Mouse (Mus musculus) midbrain, embryonic 12.5 days (tissue): ENCODE measurements at regions not wholly inside any gene's neighbourhood (a gene's known extent, or its start where the extent isn't known, plus 50 kb on each side); places are given as distances from the start of the nearest gene placed in this dataset.

Source experiments
- ATAC-seq: fragments of 200-750 bp; cut with Nextera tagmentation; 2 replicates; pipeline ENCODE4 v1.8.0; 2017; ENCODE audit warnings: low read depth, moderate TSS enrichment, moderate library complexity; ENCODE audit not compliant: low FRiP score
- H3K27ac ChIP-seq: fragments of 300-500 bp; sonication (generic); replicated peaks from 2 replicates; pipeline ENCODE4 v1.5.1; 2016; ENCODE audit warnings: mild to moderate bottlenecking
- H3K27me3 ChIP-seq: fragments of 300-500 bp; sonication (generic); 2 replicates; pipeline ENCODE4 v1.6.1; 2016; ENCODE audit warnings: mild to moderate bottlenecking
- H3K36me3 ChIP-seq: fragments of 300-500 bp; sonication (generic); 2 replicates; pipeline ENCODE4 v1.6.1; 2016
- H3K4me1 ChIP-seq: fragments of 300-500 bp; sonication (generic); 2 replicates; pipeline ENCODE4 v1.6.1; 2016
- H3K4me2 ChIP-seq: fragments of 300-500 bp; sonication (generic); replicated peaks from 2 replicates; pipeline ENCODE4 v1.6.1; 2016; ENCODE audit warnings: mild to moderate bottlenecking, moderate library complexity
- H3K4me3 ChIP-seq: fragments of 300-500 bp; sonication (generic); 2 replicates; pipeline ENCODE4 v1.5.1; 2016; ENCODE audit warnings: mild to moderate bottlenecking
- H3K9ac ChIP-seq: fragments of 300-500 bp; sonication (generic); replicated peaks from 2 replicates; pipeline ENCODE4 v1.6.1; 2016; ENCODE audit warnings: mild to moderate bottlenecking, moderate library complexity
- H3K9me3 ChIP-seq: fragments of 300-500 bp; sonication (generic); 2 replicates; pipeline ENCODE4 v1.6.1; 2016; ENCODE audit warnings: mild to moderate bottlenecking
- WGBS: fragments of 180-500 bp; shearing (Covaris S2); methylation state at CpG from one replicate; pipeline ENCODE4 v1.1.7; 2016; 5-methylcytosine and 5-hydroxymethylcytosine counted together

GRCm38 (mm10) chr6:14018928-14019327 is 147.6 kb upstream of the 2610001J05Rik start:
- no peak overlapping the region for H3K27ac ChIP-seq
- ATAC-seq, result peak; percentile 95
- no peaks in the 10 kb centered on the region for H3K27me3 ChIP-seq
- no peaks in the 10 kb centered on the region for H3K36me3 ChIP-seq
- 0 out of 2 replicates have a peak, but pooled peaks cover 3% of the 10 kb centered on the region for H3K4me1 ChIP-seq
- 57% methylated on average over 2 of the region's 2 CpGs for WGBS
- H3K4me3 ChIP-seq, result no peak overlapping the region
- no peak overlapping the region for H3K9ac ChIP-seq
- H3K4me2 ChIP-seq, result no peak overlapping the region
- 0 out of 2 replicates have a peak, but pooled peaks cover 3% of the 10 kb centered on the region for H3K9me3 ChIP-seq

GRCm38 (mm10) chr6:13982606-13983389 is 111.5 kb upstream of the 2610001J05Rik start:
- no peak overlapping the region for H3K27ac ChIP-seq
- H3K9ac ChIP-seq, result no peak overlapping the region
- ATAC-seq, result no peak
- H3K4me2 ChIP-seq, result no peak overlapping the region
- H3K36me3 ChIP-seq, result no peaks in the 10 kb centered on the region
- peaks cover 5% of the 10 kb centered on the region; the same call in 1 of the 2 replicates for H3K9me3 ChIP-seq
- WGBS, result 93% methylated on average over 10 of the region's 10 CpGs
- no peaks in the 10 kb centered on the region for H3K27me3 ChIP-seq
- no peaks in the 10 kb centered on the region for H3K4me1 ChIP-seq
- H3K4me3 ChIP-seq, result no peak overlapping the region

GRCm38 (mm10) chr6:13974710-13975506 is 103.6 kb upstream of the 2610001J05Rik start:
- no peaks in the 10 kb centered on the region for H3K27me3 ChIP-seq
- H3K9ac ChIP-seq, result no peak overlapping the region
- 69% methylated on average over 14 of the region's 14 CpGs for WGBS
- H3K4me1 ChIP-seq, result no peaks in the 10 kb centered on the region
- no peak overlapping the region for H3K4me3 ChIP-seq
- no peak for ATAC-seq
- no peak overlapping the region for H3K27ac ChIP-seq
- H3K9me3 ChIP-seq, result peaks cover 9% of the 10 kb centered on the region
- H3K4me2 ChIP-seq, result no peak overlapping the region
- no peaks in the 10 kb centered on the region for H3K36me3 ChIP-seq

- no peaks in the 10 kb centered on the region for H3K27me3 ChIP-seq
- H3K9me3 ChIP-seq, result no peaks in the 10 kb centered on the region
- H3K4me1 ChIP-seq, result no peaks in the 10 kb centered on the region
- no peak for ATAC-seq
- no peak overlapping the region for H3K27ac ChIP-seq
- WGBS, result 55% methylated on average over 2 of the region's 2 CpGs
- H3K4me2 ChIP-seq, result no peak overlapping the region
- no peaks in the 10 kb centered on the region for H3K36me3 ChIP-seq
- H3K4me3 ChIP-seq, result no peak overlapping the region
- no peak overlapping the region for H3K9ac ChIP-seq
Measured at GRCm38 (mm10) chr6:13964471-13964870, 93.2 kb upstream of the 2610001J05Rik start.

DNA sequence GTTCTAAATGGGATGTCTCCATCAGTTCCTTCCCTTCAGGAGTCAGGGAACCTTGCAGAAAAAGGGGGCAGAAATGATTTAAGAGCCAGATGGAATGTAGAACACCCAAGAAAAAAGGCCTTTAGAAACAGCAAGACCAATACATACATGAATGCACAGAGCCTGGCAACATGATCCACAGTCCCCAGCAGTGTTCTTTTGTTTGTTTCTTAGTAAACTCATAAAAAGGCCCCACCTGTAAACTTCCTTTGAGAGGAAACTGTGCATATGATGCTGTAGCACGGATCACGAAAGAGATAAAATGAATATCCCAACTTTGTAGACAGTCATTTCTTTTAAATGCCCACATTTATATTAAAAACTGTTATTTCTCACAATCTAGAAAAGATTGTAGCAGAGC is 92.7 kb upstream of the 2610001J05Rik start:
- no peak overlapping the region for H3K9ac ChIP-seq
- no peaks in the 10 kb centered on the region for H3K36me3 ChIP-seq
- no peak for ATAC-seq
- no peaks in the 10 kb centered on the region for H3K4me1 ChIP-seq
- H3K4me3 ChIP-seq, result no peak overlapping the region
- H3K27ac ChIP-seq, result no peak overlapping the region
- H3K4me2 ChIP-seq, result no peak overlapping the region
- 58% methylated on average over 2 of the region's 2 CpGs for WGBS
- no peaks in the 10 kb centered on the region for H3K9me3 ChIP-seq
- no peaks in the 10 kb centered on the region for H3K27me3 ChIP-seq

- H3K36me3 ChIP-seq, result no peaks in the 10 kb centered on the region
Measured at GRCm38 (mm10) chr6:13949640-13950039, 78.3 kb upstream of the 2610001J05Rik start.

GRCm38 (mm10) chr6:13920809-13921760 is 49.8 kb upstream of the 2610001J05Rik start:
- Histone ChIP-seq H3K4me3 (no peak overlapping the region), H3K27me3 (no peaks in the 10 kb centered on the region), H3K4me1 (no peaks in the 10 kb centered on the region), H3K9ac (no peak overlapping the region), H3K9me3 (no peaks in the 10 kb centered on the region), H3K4me2 (no peak overlapping the region), H3K27ac (no peak overlapping the region), H3K36me3 (no peaks in the 10 kb centered on the region)
- ATAC-seq, result no peak
- 78% methylated on average over 9 of the region's 9 CpGs for WGBS

More at GRCm38 (mm10) chr6:13949640-13950039, 78.3 kb upstream of the 2610001J05Rik start:
- 86% methylated on average over 4 of the region's 4 CpGs for WGBS
- H3K27ac ChIP-seq, result no peak overlapping the region
- no peak overlapping the region for H3K9ac ChIP-seq
- H3K4me1 ChIP-seq, result no peaks in the 10 kb centered on the region
- no peaks in the 10 kb centered on the region for H3K27me3 ChIP-seq
- no peak for ATAC-seq
- H3K4me3 ChIP-seq, result no peak overlapping the region
- H3K4me2 ChIP-seq, result no peak overlapping the region
- H3K9me3 ChIP-seq, result no peaks in the 10 kb centered on the region
